9 mouse cellular contexts compared by ENCODE assay signal in genomic region chr2:130491587-130491986, GRCm38 (mm10). TPM values are rescaled to one million over a fixed set of nuclear protein-coding genes. Genes with fewer than 3 reads are reported as not detected.
A peak's percentile ranks its signal among the peaks of the same experiment; 100 is the strongest.
DNase-seq lines count a peak whose midpoint lies in the region; ATAC-seq and TF ChIP-seq lines count a peak whose summit lies in the region.
"Had no signal": no experiment of that assay in that cellular context is flagged by ENCODE, and none has a peak within 500 bp of the region (broad histone marks: within the 10 kb centered on the region; RNA-seq: fewer than 3 reads in every experiment).

No protein-coding gene starts in this region.

- 0 out of 2 replicates have a peak, but pooled peaks cover 5% of the 10 kb centered on the region for H3K4me1 ChIP-seq in forebrain, postnatal 0 days (ENCODE audit: insufficient read depth)
- 0 out of 2 replicates have a peak, but pooled peaks cover 7% of the 10 kb centered on the region for H3K4me1 ChIP-seq in midbrain, embryonic 14.5 days (ENCODE audit: control insufficient read depth, insufficient read depth, low read length)
- H3K4me1 ChIP-seq: stomach, embryonic 15.5 days had no signal

- H3K9me3 ChIP-seq in forebrain, postnatal 0 days (ENCODE audit: low read length), result no peaks in the 10 kb centered on the region
- no peaks in the 10 kb centered on the region for H3K9me3 ChIP-seq in midbrain, embryonic 14.5 days (ENCODE audit: control insufficient read depth, low read length)
- H3K9me3 ChIP-seq: stomach, embryonic 15.5 days had no signal

- WGBS in forebrain, postnatal 0 days, result 3% methylated on average over 7 of the region's 7 CpGs
- WGBS in midbrain, embryonic 14.5 days, result 4% methylated on average over 7 of the region's 7 CpGs

- no peaks in the 10 kb centered on the region for H3K27me3 ChIP-seq in forebrain, postnatal 0 days (ENCODE audit: insufficient read depth, low read length)
- no peaks in the 10 kb centered on the region for H3K27me3 ChIP-seq in midbrain, embryonic 14.5 days (ENCODE audit: control insufficient read depth, insufficient read depth, low read length)
- H3K27me3 ChIP-seq: stomach, embryonic 15.5 days had no signal

- intact Hi-C loops in heart, postnatal 25 days (cut with DNase I), result no loop called here
- intact Hi-C loops in left cerebral cortex, adult 2 months (cut with DNase I), result loop anchor here (2.0 kb wide), 1 partner anchor 41 kb away; the partner anchor contains the start of gene Ptpra

- no peak overlapping the region for H3K9ac ChIP-seq in forebrain, postnatal 0 days
- H3K9ac ChIP-seq in midbrain, embryonic 14.5 days (replicated peaks; ENCODE audit: low read length), result no peak overlapping the region
- H3K9ac ChIP-seq: stomach, embryonic 15.5 days had no signal

- peaks cover 3% of the 10 kb centered on the region; the same call in 1 of the 2 replicates for H3K36me3 ChIP-seq in forebrain, postnatal 0 days (ENCODE audit: insufficient read depth)
- no peaks in the 10 kb centered on the region for H3K36me3 ChIP-seq in midbrain, embryonic 14.5 days (ENCODE audit: control insufficient read depth, insufficient read depth, low read length)
- H3K36me3 ChIP-seq: stomach, embryonic 15.5 days had no signal

- peak; percentile 86 for ATAC-seq in forebrain, postnatal 0 days
- ATAC-seq in midbrain, embryonic 14.5 days (ENCODE audit: low FRiP score, low TSS enrichment), result peak; percentile 67; the same call in 1 of the 2 replicates

- H3K4me3 ChIP-seq in forebrain, postnatal 0 days (ENCODE audit: low read depth, low read length), result no peak overlapping the region
- H3K4me3 ChIP-seq in left cerebral cortex, adult 2 months, result no peak overlapping the region
- no peak overlapping the region for H3K4me3 ChIP-seq in midbrain, embryonic 14.5 days (replicated peaks; ENCODE audit: low read depth, low read length)
- H3K4me3 ChIP-seq: stomach, embryonic 15.5 days had no signal

- peak; percentile 9 to 19 for DNase-seq in B cell, adult 2 months
- peak; percentile 20 for DNase-seq in ZHBTc4 (ENCODE audit: low read depth, low spot score)
- DNase-seq in forebrain, postnatal 0 days, result peak; percentile 59
- DNase-seq in heart, postnatal 25 days (ENCODE audit: low spot score), result peak; percentile 26
- DNase-seq in left cerebral cortex, adult 2 months (ENCODE audit: extremely low spot score in 1 of 2, low spot score in 2 of 2), result peak; percentile 39 to 55
- peak; percentile 80 for DNase-seq in midbrain, embryonic 14.5 days
- DNase-seq in ovary, postnatal 10 days (ENCODE audit: low spot score), result no peak
- no peak for DNase-seq in urinary bladder, adult 18-20 months (ENCODE audit: low spot score in 2 of 2)

- peak; percentile 17; the same call in 1 of the 2 replicates for TF ChIP-seq CTCF in forebrain, postnatal 0 days (IDR thresholded peaks at IDR 0.05; ENCODE audit: low read depth)
- TF ChIP-seq CTCF in left cerebral cortex, adult 2 months (IDR thresholded peaks at IDR 0.05), result peak; percentile 23

- no peak overlapping the region for H3K4me2 ChIP-seq in forebrain, postnatal 0 days (ENCODE audit: low read depth)
- no peak overlapping the region for H3K4me2 ChIP-seq in midbrain, embryonic 14.5 days (ENCODE audit: low read length)
- H3K4me2 ChIP-seq: stomach, embryonic 15.5 days had no signal

- H3K27ac ChIP-seq in forebrain, postnatal 0 days (ENCODE audit: low read depth, low read length), result peak overlapping the region; percentile 55
- peak overlapping the region; percentile 81 for H3K27ac ChIP-seq in left cerebral cortex, adult 2 months
- peak overlapping the region; percentile 61; the same call in 1 of the 2 replicates for H3K27ac ChIP-seq in midbrain, embryonic 14.5 days (replicated peaks; ENCODE audit: low read depth, low read length)

RNA-seq across cellular contexts. Expression of gene Ptpra, which starts 41.5 kb away (rescaled TPM):
- 154 and 167 TPM in 2 replicates for total RNA-seq in forebrain, postnatal 0 days (2014; rRNA removed)
- 142 and 162 TPM in 2 replicates for polyA plus RNA-seq in forebrain, postnatal 0 days (2015; fragmentation: Nextera tagmentation; extraction: Ambion mirVana)
- 10 to 100 TPM; 47.4 to 51.4 TPM for total RNA-seq in heart, postnatal 25 days (2021)
- 100 to 1,000 TPM; 221 to 237 TPM for total RNA-seq in left cerebral cortex, adult 2 months (2021)
- polyA plus RNA-seq in midbrain, embryonic 14.5 days (2014; fragmentation: Nextera tagmentation; extraction: Ambion mirVana), result 119 and 156 TPM in 2 replicates

Comparison
In these comparisons a context has a peak if more than half of its experiments do, and no peak if none do; other contexts are left out.
1. DNase-seq: peak in B cell, adult 2 months (2 of 2), ZHBTc4 (single experiment), forebrain, postnatal 0 days (single experiment), heart, postnatal 25 days (single experiment), left cerebral cortex, adult 2 months (2 of 2) and midbrain, embryonic 14.5 days (single experiment); none in ovary, postnatal 10 days (single experiment) and urinary bladder, adult 18-20 months (0 of 2).
2. Peak in every context shown above with its lines, with median percentiles within 50 percentile points of each other: H3K27ac ChIP-seq.